Mouse (Mus musculus): ENCODE measurements around the gene Kcnj2.

DNA sequence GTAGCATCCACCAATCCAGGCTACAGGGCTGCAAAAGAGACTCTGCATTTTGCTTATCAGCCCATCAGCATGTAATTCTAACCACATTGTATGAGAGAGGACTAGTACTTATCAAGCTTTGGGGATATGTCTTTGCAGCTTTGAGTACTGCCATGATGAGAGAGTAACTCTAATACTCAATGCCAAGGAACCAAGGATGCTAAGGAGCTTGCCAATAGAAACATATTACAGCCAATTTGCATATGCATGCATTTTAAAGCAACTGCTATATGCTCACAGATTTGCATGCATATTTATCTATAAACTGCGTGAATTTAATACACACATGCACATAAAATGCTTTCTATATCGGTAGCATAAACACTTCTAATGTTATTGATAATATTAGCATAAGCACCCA is 34.2 kb downstream of the Kcnj2 start:
- TF ChIP-seq CTCF (conservative IDR thresholded peaks at IDR 0.05; ENCODE audit: insufficient read depth, insufficient read length, low read depth, low read length) (no peak), POLR2A (IDR thresholded peaks at IDR 0.05; ENCODE audit: low read depth, low read length) (no peak)

Data from kidney, adult 2 months (tissue).